Mouse (Mus musculus) adrenal gland (tissue): ENCODE measurements around the gene Palld.

Experiments used
- intact Hi-C: fragments of 180-260 bp; cut with DNase I; formaldehyde crosslinking; loops from one replicate; pipeline ENCODE4 v1.15.1; 2025

Gene Palld

GRCm38 (mm10) chr8:61475251-61475673 is 427.2 kb downstream of the Palld start:
- intact Hi-C loops, result no loop called here

GRCm38 (mm10) chr8:61470213-61470612 is 432.3 kb downstream of the Palld start:
- intact Hi-C loops, result no loop called here

- intact Hi-C loops, result no loop called here
These were observed 435.0 kb downstream of the Palld start for GRCm38 (mm10) chr8:61467553-61467815.

GRCm38 (mm10) chr8:61466696-61467552 is 435.6 kb downstream of the Palld start:
- intact Hi-C loops, result no loop called here

- intact Hi-C loops, result no loop called here
These were observed 438.1 kb downstream of the Palld start for GRCm38 (mm10) chr8:61464393-61464792.

- intact Hi-C loops, result no loop called here
These were observed 440.3 kb downstream of the Palld start for GRCm38 (mm10) chr8:61462221-61462620.
